Mouse (Mus musculus) monocyte, adult 2 months (primary cell): Measurements from ENCODE around the gene Tsn.

Experiments used
- DNase-seq, 2 experiments: peaks; one replicate each; pipeline ENCODE4 v3.0.0; 2022; ENCODE audit warnings: low spot score in 2 of 2, low read depth in 1 of 2

Gene Tsn

GRCm38 (mm10) chr1:118311622-118312326 lies at the start of gene Tsn:
Tsn (minus strand) TSS chr1:118311739.
- no peak for DNase-seq

GRCm38 (mm10) chr1:118359071-118359761 lies 47.7 kb upstream of the Tsn start:
- DNase-seq = no peak

GRCm38 (mm10) chr1:118349922-118350321 lies 38.4 kb upstream of the Tsn start:
- DNase-seq = no peak

- DNase-seq = no peak
These were observed 32.3 kb upstream of the Tsn start for GRCm38 (mm10) chr1:118343649-118344435.

- no peak for DNase-seq
These were observed 26.4 kb upstream of the Tsn start for GRCm38 (mm10) chr1:118337921-118338320.

GRCm38 (mm10) chr1:118335847-118336246 lies 24.3 kb upstream of the Tsn start:
- DNase-seq = no peak

GRCm38 (mm10) chr1:118334749-118335713 lies 23.5 kb upstream of the Tsn start:
- DNase-seq = peak in 1 of 2 experiments; percentile 30

- DNase-seq = peak; percentile 78 to 87
These were observed 10.2 kb upstream of the Tsn start, which contains the start of gene Nifk for GRCm38 (mm10) chr1:118321661-118322201. Nifk (plus strand) TSS chr1:118321839.

- peak; percentile 12 to 34 for DNase-seq
These were observed 9.2 kb upstream of the Tsn start for GRCm38 (mm10) chr1:118320696-118321095.

- peak; percentile 63 to 85 for DNase-seq
These were observed 538 bp downstream of the Tsn start for GRCm38 (mm10) chr1:118310780-118311621.

- DNase-seq = no peak
These were observed 13.8 kb downstream of the Tsn start for GRCm38 (mm10) chr1:118297719-118298118.

- DNase-seq = no peak
These were observed 14.9 kb downstream of the Tsn start for GRCm38 (mm10) chr1:118296673-118297072.

GRCm38 (mm10) chr1:118294826-118295225 lies 16.7 kb downstream of the Tsn start:
- no peak for DNase-seq

- DNase-seq = no peak
These were observed 17.3 kb downstream of the Tsn start for GRCm38 (mm10) chr1:118294192-118294591.

- DNase-seq = no peak
These were observed 19.2 kb downstream of the Tsn start for GRCm38 (mm10) chr1:118292291-118292690.

- DNase-seq = no peak
These were observed 36.4 kb downstream of the Tsn start for GRCm38 (mm10) chr1:118275139-118275538.

- DNase-seq = no peak
These were observed 59.6 kb downstream of the Tsn start for GRCm38 (mm10) chr1:118251931-118252330.
